Mouse (Mus musculus) limb, embryonic 14.5 days (tissue): Measurements from ENCODE around the gene Krt81. TPM values are rescaled to one million over a fixed set of nuclear protein-coding genes. Genes with fewer than 3 reads are reported as not detected.

Source experiments
- ATAC-seq: fragments of 200-750 bp; cut with Nextera tagmentation; 2 replicates; pipeline ENCODE4 v1.8.0; 2017; ENCODE audit warnings: low read depth, moderate number of reproducible peaks, moderate TSS enrichment; ENCODE audit not compliant: low FRiP score
- DNase-seq: peaks from one replicate; pipeline ENCODE4 v3.0.0-alpha.2; 2015; ENCODE audit warnings: low spot score
- H3K27ac ChIP-seq: fragments of 300-500 bp; sonication (generic); replicated peaks from 2 replicates; pipeline ENCODE4 v1.5.1; 2014; ENCODE audit warnings: low read depth, mild to moderate bottlenecking, low read length, moderate library complexity, mixed read lengths
- H3K27me3 ChIP-seq: fragments of 300-500 bp; sonication (generic); 2 replicates; pipeline ENCODE4 v1.6.1; 2014; ENCODE audit warnings: low read length, mixed read lengths; ENCODE audit not compliant: control insufficient read depth, insufficient read depth
- H3K36me3 ChIP-seq: fragments of 300-500 bp; sonication (generic); 2 replicates; pipeline ENCODE4 v1.6.1; 2014; ENCODE audit warnings: mild to moderate bottlenecking, low read length, moderate library complexity, mixed read lengths; ENCODE audit not compliant: control insufficient read depth, insufficient read depth
- H3K4me1 ChIP-seq: fragments of 300-500 bp; sonication (generic); 2 replicates; pipeline ENCODE4 v1.6.1; 2014; ENCODE audit warnings: antibody characterized with exemption, low read length, mixed read lengths; ENCODE audit not compliant: control insufficient read depth, insufficient read depth
- H3K4me2 ChIP-seq: fragments of 300-500 bp; sonication (generic); replicated peaks from 2 replicates; pipeline ENCODE4 v1.6.1; 2014; ENCODE audit warnings: low read depth, mild to moderate bottlenecking, low read length, moderate library complexity; ENCODE audit not compliant: severe bottlenecking
- H3K4me3 ChIP-seq: fragments of 300-500 bp; sonication (generic); replicated peaks from 2 replicates; pipeline ENCODE4 v1.5.1; 2014; ENCODE audit warnings: low read length
- H3K9ac ChIP-seq: fragments of 300-500 bp; sonication (generic); 2 replicates; pipeline ENCODE4 v1.6.1; 2014; ENCODE audit warnings: mild to moderate bottlenecking, low read depth, low read length, moderate library complexity; ENCODE audit not compliant: severe bottlenecking
- H3K9me3 ChIP-seq: fragments of 300-500 bp; sonication (generic); 2 replicates; pipeline ENCODE4 v1.6.1; 2016; ENCODE audit warnings: low read length; ENCODE audit not compliant: control insufficient read depth
- POLR2A ChIP-seq: fragments of 200-500 bp; IDR thresholded peaks from 2 replicates; pipeline ENCODE4 v1.8.0; 2012; ENCODE audit warnings: inconsistent platforms, mild to moderate bottlenecking, moderate library complexity, borderline replicate concordance; ENCODE audit not compliant: insufficient read depth, insufficient read length; ENCODE audit errors: extremely low read depth
- WGBS: fragments of 180-500 bp; shearing (Covaris S2); extraction: QIAGEN DNeasy Blood & Tissue Kit; methylation state at CpG from one replicate; pipeline ENCODE4 v1.1.7; 2014; 5-methylcytosine and 5-hydroxymethylcytosine counted together
- polyA plus RNA-seq, 2 experiments: library from polyadenylated mRNA; depleted of rRNA in 1 of 2; stranded (reverse) in 1 of 2; unstranded in 1 of 2; fragments of >200 nt; fragmentation: Nextera tagmentation in 1 of 2; extraction: Ambion mirVana in 1 of 2; gene quantifications; 2 replicates each; pipeline versions ENCODE4 v1.2.1 to v1.2.3; 2012 to 2014

Gene Krt81
- polyA plus RNA-seq, 2 experiments: not detected

GRCm38 (mm10) chr15:101472952-101473528 is 9.5 kb upstream of the Krt81 start, which contains the start of gene Krt86:
TSS of gene Krt86 (plus strand) at chr15:101473478.
- H3K4me2 ChIP-seq: no peak within 1 kb of the TSS
- H3K27ac ChIP-seq: no peak within 1 kb of the TSS
- H3K9me3 ChIP-seq: no peaks in the 10 kb centered on the region
- H3K4me1 ChIP-seq: no peaks in the 10 kb centered on the region
- TF ChIP-seq POLR2A: no peak
- no peak within 1 kb of the TSS for H3K9ac ChIP-seq
- H3K4me3 ChIP-seq: no peak within 1 kb of the TSS
- WGBS: 19% methylated on average over 10 of the region's 10 CpGs
- DNase-seq (peak; percentile 66), ATAC-seq (no peak)
- no peaks in the 10 kb centered on the region for H3K27me3 ChIP-seq
- H3K36me3 ChIP-seq: no peaks in the 10 kb centered on the region

DNA sequence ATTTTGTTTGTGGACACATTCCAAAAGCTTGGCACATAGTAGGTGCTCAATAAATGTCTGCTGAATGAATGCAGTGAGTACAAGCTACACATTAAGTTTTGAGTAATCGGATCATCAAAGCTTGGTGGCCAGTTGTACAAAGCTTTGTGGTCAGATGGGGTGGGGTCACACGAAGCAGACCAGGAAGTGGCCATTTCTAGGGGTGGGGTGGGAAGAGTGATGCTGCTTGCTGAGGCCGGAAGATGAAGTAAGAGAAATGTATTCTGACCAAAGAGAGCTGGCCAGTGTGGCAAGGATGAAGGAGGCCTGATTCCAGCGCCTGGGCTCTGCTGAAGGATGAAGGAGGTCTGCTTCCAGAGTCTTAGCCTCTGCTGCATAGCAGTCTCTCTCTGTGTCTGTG is 5.5 kb upstream of the Krt81 start:
- H3K27me3 ChIP-seq: no peaks in the 10 kb centered on the region
- DNase-seq (no peak), ATAC-seq (no peak)
- no peaks in the 10 kb centered on the region for H3K36me3 ChIP-seq
- no peaks in the 10 kb centered on the region for H3K4me1 ChIP-seq
- WGBS: 81% methylated on average over 4 of the region's 4 CpGs
- H3K27ac ChIP-seq: no peak overlapping the region
- H3K4me3 ChIP-seq: no peak overlapping the region
- no peak overlapping the region for H3K4me2 ChIP-seq
- H3K9ac ChIP-seq: no peak overlapping the region
- TF ChIP-seq POLR2A: no peak
- H3K9me3 ChIP-seq: no peaks in the 10 kb centered on the region

DNA sequence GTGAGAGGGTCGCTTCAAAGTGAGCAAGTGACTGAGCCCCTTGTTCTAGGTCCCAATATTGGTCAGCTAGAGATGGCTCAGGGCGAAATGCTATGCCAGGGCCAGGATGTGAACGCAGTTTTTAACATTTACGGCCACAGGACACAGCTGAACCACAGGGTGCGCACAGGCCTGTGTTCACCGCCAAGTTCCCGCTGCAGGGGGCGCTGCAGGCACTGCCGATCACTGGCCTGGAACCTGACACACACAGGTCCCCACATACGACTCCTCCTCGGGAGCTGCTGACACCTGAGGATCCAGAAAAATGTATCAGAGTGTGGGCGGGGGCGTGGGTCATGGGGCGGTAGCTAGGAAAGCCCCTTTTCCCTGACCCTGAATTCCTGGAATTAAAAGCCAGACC is 4.3 kb downstream of the Krt81 start:
- Histone ChIP-seq H3K4me1 (no peaks in the 10 kb centered on the region), H3K36me3 (no peaks in the 10 kb centered on the region), H3K27ac (no peak overlapping the region), H3K27me3 (no peaks in the 10 kb centered on the region), H3K4me2 (no peak overlapping the region), H3K4me3 (no peak overlapping the region), H3K9me3 (0 out of 2 replicates have a peak, but pooled peaks cover 3% of the 10 kb centered on the region), H3K9ac (no peak overlapping the region)
- ATAC-seq: no peak
- no peak for TF ChIP-seq POLR2A
- WGBS: 65% methylated on average over 14 of the region's 14 CpGs
- no peak for DNase-seq

DNA sequence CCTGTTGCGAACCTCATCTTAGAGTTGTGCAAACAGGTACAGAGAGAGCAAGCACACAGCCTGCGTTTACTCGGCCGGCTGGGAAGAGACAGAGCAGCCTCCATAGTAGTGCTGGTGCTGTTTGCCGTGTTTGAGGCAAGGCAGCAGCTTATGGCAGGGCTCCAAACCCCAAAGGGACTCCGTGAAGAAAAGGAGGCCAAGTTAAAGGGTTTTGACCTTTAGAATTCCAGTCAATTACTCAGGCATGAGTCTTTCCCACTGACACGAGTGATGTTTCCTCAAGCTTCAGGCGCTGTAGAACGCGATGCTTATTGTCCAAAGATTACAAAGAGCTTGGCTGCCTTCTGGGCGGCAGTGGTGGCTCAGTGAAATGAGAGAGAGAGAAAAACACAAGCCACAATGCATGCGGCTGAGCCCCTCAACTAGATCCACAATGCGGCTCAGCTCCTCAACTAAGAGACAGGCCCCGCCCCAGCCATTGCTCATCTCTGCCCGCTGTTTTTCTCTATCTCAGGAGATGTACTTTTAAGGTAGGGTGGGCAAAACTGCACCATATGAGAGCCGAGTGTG is 5.1 kb downstream of the Krt81 start:
- H3K4me3 ChIP-seq: no peak overlapping the region
- H3K4me1 ChIP-seq: no peaks in the 10 kb centered on the region
- 78% methylated on average over 16 of the region's 16 CpGs for WGBS
- H3K4me2 ChIP-seq: no peak overlapping the region
- DNase-seq (no peak), ATAC-seq (no peak)
- no peak overlapping the region for H3K27ac ChIP-seq
- no peaks in the 10 kb centered on the region for H3K36me3 ChIP-seq
- H3K9ac ChIP-seq: no peak overlapping the region
- no peak for TF ChIP-seq POLR2A
- H3K9me3 ChIP-seq: 0 out of 2 replicates have a peak, but pooled peaks cover 3% of the 10 kb centered on the region
- no peaks in the 10 kb centered on the region for H3K27me3 ChIP-seq

DNA sequence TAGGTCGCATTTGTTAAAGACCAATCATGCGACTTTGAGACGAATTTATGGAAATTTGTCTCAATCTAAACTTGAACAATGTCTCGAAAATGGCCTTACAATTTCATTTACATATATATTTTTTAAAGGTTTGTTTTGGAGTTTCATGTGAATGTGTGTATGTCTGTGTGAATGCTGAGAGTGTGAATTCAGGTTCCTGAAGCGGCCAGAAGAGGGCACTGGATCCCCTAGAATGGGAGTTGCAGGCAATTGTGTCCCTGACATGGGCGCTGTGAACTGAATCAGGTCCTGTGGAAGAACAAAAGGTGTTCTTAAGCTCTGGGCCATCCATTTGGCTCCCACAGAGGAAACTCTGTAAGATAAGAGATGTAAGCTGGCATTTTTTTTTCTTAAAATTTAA is 7.7 kb downstream of the Krt81 start:
- 91% methylated on average over 6 of the region's 6 CpGs for WGBS
- Histone ChIP-seq H3K4me1 (no peaks in the 10 kb centered on the region), H3K27ac (no peak overlapping the region)

More for the DNA sequence above, 7.7 kb downstream of the Krt81 start:
- no peak overlapping the region for H3K9ac ChIP-seq
- no peak overlapping the region for H3K4me3 ChIP-seq
- H3K4me2 ChIP-seq: no peak overlapping the region
- 0 out of 2 replicates have a peak, but pooled peaks cover 3% of the 10 kb centered on the region for H3K9me3 ChIP-seq
- ATAC-seq (no peak), DNase-seq (no peak)
- no peak for TF ChIP-seq POLR2A
- H3K36me3 ChIP-seq: no peaks in the 10 kb centered on the region
- H3K27me3 ChIP-seq: no peaks in the 10 kb centered on the region
